Mouse (Mus musculus) layer of hippocampus, adult 18-20 months (tissue): Measurements from ENCODE around the gene Metap2. TPM values are rescaled to one million over a fixed set of nuclear protein-coding genes. Genes with fewer than 3 reads are reported as not detected.
A peak's percentile ranks its signal among the peaks of the same experiment; 100 is the strongest.

ENCODE experiments used
- DNase-seq, 2 experiments: peaks; one replicate each; pipeline ENCODE4 v3.0.0; 2022; ENCODE audit warnings: low spot score in 2 of 2
- total RNA-seq, 2 experiments: library from RNA; stranded (reverse); gene quantifications; 2 replicates each; pipeline ENCODE4 v1.2.3; 2021

Metap2 gene
- total RNA-seq, 2 experiments from 2014 or later: 114 to 116 TPM

DNA sequence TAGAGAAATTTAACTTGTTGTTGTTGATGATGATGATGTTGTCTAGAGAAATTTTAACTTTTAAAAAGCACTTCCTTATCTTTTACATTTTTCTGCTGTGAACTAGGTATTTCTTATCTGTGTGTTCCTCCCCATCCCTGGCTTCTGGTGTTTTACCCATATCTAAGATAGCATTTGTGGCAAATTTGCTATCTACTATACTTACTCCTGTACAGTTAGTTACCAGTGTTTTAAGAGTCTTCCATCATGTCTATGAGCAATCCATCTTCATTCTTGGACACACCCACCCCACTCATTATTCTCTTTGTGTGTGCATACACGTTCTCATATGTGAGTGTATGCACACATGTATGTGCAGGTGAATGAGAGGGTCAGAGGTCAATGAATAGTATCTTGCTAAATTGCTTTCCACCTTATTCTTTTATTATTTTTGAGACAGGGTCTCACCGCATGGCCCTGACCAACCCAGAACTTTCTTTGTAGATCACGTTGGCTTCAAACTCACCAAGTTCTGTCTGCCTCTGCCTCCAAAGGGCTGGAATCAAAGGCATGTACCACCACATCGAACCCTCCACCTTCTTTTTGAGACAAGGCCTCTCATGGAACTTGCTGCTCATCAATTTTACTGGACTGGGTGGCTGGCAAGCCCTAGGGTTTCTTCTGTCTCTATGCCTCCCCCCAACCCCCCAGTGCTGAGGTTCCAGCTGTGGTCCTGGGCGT is 15.4 kb upstream of the Metap2 start:
- no peak for DNase-seq

DNA sequence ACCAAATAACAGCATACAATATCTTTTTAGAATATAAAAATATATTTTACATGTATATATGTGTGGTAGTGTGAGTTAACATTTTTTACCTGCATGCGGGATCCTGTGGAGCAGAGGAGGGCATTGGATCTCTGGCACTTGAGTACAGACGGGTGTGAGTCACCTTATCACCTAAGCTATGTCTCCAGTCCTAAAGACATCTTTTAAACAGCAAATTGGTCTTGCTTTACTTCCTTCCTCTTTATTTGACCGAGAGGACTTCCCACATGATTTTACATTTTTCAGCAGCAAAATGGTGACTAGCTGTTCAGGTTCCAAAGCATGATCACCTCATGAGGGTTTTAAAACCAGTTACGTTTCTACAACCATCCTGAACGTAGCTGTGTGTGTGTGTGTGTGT is 14.4 kb upstream of the Metap2 start:
- DNase-seq: no peak

DNA sequence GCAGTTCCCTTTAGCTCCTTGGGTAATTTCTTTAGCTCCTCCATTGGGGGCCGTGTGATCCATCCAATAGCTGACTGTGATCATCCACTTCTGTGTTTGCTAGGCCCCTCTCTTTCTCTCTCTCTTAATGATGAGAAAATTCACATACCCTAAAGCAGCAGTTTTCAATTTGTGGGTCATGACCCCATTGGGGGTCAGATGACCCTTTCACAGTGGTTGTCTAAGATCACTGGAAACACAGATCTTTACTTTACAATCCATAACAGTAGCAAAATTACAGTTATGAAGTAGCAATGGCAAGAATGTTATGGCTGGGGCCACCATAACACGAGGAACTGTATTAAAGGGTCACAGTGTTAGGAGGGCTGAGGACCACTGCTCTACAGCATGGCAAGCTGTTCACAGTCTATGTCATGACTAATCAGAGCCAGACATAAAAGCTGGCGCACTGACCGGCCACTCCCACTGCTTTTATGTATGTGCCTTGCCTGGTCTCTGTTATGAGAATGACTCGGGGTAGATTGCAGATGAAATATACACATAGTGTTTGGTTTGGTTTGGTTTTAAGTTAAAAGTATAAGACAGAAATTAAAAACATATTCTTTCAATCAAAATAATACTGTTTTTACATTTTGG is 13.0 kb upstream of the Metap2 start:
- no peak for DNase-seq

DNA sequence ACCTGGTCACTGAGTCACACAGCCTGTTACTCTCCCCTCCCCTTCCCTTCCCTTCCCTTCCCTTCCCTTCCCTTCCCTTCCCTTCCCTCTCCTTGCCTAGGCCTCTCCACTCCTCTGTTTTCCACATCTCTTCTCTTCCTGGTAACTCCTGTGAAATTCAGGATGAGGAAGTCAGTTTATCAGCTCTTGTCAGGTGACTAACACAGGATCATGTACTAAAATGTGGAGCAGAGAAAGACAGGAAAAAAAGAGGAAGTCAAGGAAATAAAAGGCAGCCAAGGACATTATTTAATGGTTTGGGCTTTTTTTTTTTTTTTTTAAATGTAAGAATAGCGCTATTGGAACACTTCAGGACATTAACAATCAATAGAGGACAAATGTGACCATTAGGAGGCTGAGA is 12.1 kb upstream of the Metap2 start:
- DNase-seq: no peak

DNA sequence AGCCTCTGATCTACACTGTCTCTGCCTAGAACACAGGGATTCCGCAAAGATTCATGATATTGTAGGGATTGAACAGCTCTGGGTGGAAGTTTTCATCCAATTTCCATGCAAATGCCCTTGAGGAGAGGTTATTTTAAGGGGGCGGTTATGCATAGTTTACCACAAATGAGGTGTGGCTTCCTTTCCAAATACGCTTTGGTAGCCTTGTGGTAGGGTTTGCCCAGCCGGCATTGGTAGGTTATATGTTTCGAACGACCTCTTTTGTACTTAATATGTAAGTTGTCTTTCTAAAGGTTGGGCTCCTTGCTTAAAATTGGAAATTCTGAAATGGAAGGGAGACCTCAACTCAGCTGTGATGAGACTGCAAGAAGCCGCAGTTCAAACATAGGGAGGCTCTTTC is 11.6 kb upstream of the Metap2 start:
- no peak for DNase-seq

DNA sequence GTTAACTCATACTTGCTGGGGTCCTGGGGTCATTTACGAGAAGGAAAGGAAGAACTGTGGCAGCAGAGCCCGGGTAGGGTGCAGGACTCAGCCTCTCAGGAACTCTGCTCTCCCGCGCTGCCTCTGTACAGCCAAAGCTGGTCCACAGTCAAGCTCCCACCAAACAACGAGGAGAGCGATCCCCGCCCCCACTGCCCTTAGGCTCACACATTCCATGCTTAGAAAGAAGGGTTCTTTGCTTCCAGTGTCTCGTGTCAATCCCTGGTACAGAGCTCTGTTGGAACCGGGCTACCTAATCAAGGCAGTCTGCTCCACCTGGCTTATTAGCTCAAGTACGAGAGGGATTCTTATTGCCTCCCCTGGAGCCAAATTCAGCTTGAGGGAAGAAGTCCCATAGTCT is 10.5 kb upstream of the Metap2 start:
- no peak for DNase-seq

DNA sequence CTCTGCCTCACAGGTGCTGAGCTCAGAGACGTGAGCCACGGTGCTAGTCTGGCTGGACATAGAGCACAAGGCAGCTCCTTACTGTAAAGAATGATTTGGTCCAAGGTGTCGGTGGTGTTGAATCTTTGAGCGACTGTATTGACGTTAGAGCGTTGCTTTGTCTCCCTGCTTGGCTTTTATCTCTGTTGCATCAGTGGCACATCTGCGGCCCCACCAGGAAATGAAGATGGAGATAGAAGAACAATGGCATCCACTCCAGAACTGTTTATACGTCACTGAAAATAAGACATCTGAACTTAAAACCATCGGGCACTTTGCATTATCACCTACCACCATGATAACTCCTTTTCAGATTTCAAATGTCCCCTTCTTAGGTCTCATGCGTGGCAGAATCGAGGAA is 3.0 kb upstream of the Metap2 start:
- no peak for DNase-seq

DNA sequence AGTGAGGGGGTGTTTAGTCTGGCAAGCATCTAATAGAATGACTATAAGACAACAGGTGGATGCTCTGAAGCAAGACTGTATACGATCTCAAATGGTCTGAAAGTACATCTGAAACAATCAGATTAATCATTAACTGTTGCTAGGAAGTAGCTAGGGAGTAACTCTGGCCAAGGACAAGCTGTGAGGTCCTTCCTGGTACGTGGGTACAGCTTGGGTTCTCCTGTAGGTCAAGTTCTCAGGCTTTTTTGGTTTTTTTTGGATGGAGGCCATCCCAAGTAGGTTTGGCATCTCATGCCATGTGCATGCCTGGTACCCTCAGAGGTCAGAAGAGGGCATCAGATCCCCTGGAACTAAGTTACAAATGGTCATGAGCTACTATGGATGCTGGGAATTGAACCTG is 2.4 kb upstream of the Metap2 start:
- DNase-seq: no peak

DNA sequence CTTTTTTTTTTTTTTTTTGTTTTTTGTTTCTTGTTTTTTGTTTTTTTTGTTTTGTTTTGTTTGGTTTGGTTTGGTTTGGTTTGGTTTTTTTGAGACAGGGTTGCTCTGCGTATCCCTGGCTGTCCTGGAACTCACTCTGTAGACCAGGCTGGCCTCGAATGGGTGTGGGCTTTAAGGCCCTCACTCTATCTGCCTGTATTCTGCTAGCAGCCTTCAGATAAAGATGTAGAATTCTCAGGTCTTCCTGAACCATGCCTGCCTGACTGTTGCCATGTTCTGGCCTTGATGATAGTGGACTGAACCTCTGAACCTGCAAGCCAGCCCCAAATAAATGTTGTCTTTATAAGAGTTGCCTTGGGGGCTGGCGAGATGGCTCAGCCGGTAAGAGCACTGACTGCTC is 4.3 kb downstream of the Metap2 start:
- DNase-seq: no peak

DNA sequence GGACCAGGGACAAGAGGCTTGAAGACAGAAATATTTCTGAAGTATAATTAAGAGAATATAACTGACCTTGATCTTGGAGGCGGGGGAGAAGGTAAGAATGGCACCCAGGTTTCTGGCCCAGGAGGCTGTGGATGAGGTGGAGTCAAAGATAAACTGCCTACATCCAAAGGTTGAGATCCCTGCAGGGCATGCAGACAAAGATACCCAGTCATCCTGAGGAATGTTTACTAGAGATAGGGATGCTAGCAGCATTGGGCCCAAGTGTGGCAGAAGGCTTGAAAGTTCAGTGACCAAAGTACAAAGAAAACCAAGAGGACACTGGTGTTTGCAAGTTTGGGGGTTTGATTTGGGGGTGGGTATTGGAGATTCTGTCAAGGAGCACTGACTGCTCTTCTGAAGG is 5.9 kb downstream of the Metap2 start:
- DNase-seq: no peak

DNA sequence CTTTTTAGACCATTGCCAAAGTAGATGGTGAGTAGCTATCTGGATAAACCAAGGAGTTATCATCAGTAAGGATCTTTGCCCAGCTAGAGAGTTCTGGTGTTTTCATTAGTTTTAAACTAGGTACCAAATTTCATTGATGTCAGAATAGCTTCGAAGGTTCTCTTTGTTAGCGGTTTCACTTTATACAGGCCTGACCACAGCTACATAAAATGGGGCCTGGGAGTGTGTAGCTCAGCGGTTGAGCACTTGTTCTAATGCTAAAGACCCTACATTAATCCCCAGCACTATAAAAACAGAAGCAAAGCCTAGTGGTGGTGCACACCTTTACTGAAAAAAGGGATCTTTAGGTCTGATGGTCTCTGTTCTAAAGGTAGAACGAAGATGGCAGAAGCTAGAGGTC is 6.3 kb downstream of the Metap2 start:
- DNase-seq: no peak

DNA sequence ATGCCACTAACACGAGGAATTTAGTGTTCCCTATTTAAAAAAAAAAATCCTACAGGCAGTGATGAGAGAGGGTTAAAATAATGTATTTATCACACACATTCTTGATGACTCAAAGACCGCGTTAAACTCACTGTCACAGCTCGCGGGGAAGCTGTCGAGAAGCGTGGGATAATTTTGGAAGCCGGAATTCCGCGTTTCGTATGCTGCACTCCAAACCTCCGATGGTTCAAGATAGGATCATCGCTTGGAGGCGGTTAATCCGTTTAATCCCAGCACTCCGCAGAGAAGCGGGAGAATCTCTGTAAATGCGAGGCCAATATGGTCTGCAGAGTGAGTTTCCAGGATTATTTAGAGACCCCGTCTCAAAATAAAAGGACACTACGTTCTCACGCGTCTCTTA is 6.9 kb downstream of the Metap2 start:
- peak; percentile 40 to 69 for DNase-seq

DNA sequence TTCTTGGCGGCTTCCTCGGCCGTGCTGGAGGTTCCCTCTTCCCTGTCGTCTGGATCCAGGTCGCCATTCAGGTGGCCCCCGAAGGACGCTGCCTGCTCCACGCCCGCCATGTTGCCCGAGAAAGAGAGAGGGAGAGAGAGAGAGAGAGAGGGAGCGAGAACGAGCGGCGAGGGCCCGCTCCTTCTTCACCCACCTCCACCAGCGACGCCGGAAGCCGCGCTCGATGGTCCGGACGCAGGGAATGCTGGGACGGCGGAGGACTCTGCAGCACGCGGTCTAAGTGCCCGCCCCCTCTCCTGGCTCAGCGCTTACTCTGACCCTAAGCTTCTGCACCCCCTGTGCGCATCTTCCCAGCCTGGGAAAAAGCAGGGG is 7.3 kb downstream of the Metap2 start:
- DNase-seq: peak; percentile 86 to 93

DNA sequence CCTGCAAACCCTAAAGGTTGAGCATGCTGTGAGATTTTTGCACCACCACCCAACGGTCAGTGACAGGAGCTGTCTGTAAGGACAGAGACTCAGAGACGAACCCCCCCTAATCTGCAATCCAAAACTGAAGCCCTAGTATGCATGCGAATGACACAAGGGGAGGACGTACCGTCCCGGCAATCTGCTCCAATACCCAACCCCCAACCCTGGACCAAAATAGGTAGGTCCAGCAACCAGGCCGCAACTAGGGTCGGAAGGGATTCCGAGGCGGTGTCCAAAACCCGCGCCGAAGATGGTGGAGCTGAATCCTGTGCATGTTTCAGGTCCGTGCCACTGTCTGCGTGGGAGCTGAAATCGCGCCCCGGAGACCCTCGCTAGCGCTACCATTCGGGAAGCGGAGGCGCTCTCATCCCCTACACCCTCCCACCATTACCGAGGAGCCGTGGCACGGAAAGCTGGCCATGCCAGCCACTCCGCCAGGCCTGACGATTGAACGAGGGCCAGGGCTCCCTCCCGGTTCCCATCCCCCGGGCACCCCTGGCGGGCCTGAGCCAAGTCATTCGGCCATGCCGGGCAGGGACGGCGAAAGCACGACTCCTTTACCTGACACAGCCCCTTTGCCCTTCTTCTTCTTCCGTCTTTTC is 7.8 kb downstream of the Metap2 start:
- DNase-seq: peak; percentile 31 to 59

DNA sequence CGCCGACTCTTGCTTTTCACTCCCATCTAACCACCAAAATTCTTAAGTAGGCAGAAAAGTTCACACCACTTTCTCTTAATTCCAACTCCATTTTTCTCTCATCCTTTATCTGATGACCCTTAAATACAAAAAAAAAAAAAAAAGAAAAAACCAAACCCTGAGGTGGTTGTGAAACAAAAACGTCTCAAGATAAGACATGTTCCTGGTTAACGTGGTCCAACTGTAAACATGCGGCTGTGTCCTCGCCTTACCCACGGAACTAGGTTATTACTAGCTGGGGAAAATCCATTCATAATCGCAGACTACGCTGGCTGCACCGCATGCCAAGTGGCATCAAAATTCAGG is 8.3 kb downstream of the Metap2 start:
- no peak for DNase-seq

DNA sequence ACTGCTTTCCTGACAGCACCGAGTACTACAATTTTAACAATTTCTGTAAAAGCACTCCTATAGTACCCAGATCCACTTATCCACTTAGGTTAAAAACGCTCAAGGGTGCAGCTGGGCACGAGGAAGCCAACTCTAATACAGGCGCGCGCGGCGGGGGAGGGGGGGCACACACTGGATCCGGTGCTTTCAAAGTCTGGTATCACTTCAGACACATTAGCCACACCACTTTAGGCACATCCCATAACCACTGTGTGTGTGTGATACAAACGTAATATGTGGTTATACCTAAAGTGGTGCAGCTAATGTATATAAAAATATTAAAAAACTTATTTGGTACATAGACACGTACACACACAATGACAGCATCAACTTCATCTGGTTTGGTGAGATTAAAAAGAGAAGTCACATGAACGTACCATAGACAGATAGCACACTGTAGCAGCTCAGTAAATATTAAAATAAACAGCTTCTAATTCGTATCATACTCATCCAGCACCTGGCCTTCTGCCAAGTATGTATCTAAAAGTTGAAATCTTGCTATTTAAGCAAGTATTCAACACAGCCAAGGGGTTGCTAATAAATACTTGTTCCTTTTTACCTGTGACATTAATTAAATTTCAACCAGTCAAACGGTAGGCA is 10.9 kb downstream of the Metap2 start:
- no peak for DNase-seq

DNA sequence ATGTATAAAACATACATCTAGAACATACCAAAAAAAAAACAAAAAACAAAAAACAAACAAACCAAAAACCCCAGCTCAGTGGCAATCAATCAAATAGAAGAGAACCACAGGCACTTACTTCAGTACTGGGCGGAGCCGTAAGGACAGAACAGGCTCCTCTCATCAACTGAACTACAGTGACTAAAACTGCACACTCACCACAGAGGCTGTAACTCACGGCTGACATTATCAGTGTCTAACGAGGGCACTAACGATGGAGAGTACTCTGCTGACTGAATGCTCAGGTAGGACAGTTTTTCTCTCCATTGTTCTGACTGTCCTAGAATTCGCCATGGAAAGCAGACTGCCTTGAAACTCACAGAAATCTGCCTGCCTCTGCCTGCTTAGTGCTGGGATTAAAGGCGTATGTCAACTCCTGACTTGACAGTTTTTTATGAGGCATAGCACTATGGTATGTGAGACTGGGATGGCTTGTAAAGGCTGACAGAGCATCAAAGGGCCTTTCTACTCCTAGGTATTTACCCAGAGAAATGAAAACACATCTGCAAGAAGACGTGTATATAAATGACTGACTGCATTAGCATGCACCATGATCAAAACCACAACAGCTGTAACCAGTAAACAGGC is 14.0 kb downstream of the Metap2 start:
- no peak for DNase-seq

DNA sequence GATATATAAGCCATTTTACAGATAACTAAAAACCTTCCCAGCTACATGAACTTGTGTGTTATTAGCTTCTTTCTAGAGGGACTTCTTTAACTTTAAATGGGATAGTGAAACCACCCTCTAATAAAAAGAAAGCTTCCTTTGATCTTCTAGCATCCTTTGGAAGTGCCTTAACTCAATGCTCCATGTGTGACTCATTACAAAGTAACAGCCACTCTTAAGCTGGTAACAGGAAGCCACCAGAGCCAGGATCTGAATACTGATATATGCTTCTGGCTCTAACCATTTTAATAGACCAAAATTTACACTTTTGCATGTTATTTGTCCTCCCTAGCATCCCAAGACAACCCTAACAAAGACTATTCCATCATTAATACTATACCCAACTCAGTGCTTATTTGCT is 15.0 kb downstream of the Metap2 start:
- DNase-seq: no peak

DNA sequence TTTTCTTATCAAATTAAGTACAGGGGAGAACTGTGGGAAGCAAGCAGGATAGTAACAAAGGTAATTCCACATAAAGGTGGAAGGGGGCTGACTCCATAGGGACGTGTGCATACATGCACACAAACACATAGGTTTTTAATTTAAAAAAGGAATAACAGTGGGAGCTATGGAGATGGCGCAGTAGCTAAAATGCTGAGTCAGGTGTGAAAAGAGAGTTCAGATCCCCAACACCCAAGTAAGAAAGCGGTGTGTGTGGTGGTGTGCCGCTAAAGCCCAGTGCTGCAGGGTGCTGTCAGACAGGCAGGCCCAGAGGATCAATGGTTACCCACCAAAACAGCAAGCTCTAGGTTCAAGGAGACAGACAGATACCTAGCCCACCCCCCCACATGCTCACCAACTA is 18.2 kb downstream of the Metap2 start:
- DNase-seq: no peak

DNA sequence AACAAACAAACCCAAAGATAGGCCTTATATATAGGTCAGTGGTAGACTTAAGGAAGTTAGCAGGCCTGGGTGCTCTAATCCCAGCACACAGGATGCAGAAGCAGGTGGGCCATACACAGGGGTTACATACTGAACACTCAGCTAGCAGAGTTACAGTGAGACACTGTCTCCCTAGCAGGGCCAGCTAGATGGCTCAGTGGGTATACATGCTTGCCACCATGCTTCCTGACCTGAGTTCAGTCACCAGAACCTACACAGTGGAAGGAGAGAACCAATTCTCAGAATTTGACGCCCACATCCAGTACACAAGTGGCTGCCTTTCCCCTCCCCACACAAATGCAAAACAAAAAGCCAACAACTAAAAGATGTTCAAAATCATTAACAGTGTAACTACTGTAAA is 20.1 kb downstream of the Metap2 start:
- DNase-seq: no peak

DNA sequence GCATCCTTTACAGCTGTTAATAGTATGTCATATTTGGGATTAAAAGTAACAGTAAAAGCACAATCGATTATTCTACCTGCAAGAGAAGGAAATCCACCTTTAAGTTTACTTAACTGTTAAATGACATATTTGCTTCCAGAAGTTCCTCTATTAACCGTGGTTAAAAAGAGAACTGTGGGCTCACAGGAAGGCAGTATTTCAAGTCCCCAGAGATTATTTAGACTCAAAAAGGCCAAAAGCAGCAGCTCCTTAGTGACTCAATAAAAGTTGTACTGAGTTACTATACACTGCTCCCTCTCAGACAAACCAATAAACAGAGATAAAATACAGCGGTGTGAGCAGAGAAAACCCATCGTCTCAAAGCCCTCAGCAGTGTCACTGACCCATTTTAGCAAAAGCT is 28.0 kb downstream of the Metap2 start:
- no peak for DNase-seq

DNA sequence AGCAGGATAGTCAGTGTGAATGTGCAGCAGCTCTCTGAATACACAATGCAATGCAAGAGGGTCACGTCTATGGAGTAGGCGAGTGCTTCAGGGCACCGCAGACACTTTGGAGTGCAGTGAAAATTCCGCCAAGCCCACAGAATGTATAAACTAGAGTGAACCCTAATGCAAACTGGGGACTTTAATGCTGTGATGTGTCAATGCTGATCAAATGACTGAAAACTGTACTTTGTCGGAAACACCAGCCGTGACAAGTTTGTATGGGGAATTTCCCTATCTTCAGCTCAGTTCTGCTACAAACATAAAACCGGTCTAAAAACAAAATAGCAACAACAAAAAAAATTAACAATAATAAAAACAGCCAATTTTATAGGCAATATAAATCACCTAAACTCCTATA is 28.5 kb downstream of the Metap2 start:
- DNase-seq: no peak
